Mouse (Mus musculus) heart, adult 2 months (tissue): ENCODE results near the gene Apobec1.

ENCODE experiments used
- CTCF ChIP-seq: fragments of 200-600 bp; IDR thresholded peaks from 2 replicates; pipeline ENCODE4 v1.8.1; 2022; ENCODE audit warnings: antibody characterized with exemption, mild to moderate bottlenecking, moderate library complexity
- EP300 ChIP-seq: fragments of 200-500 bp; IDR thresholded peaks from 2 replicates; pipeline ENCODE4 v1.6.1; 2011; ENCODE audit warnings: low read depth, low read length, control low read depth; ENCODE audit not compliant: insufficient read depth
- POLR2A ChIP-seq: fragments of 200-500 bp; IDR thresholded peaks from 2 replicates; pipeline ENCODE4 v1.6.1; 2011; ENCODE audit warnings: mild to moderate bottlenecking, low read depth, low read length, control low read depth; ENCODE audit not compliant: insufficient read depth

- TF ChIP-seq CTCF (no peak), EP300 (no peak), POLR2A (no peak)
Measured at GRCm38 (mm10) chr6:122609377-122609728, 7.1 kb upstream of the Apobec1 start.
